Mouse (Mus musculus) heart, embryonic 16.5 days (tissue): ENCODE measurements around the gene Celsr1. TPM values are rescaled to one million over a fixed set of nuclear protein-coding genes. Genes with fewer than 3 reads are reported as not detected.

Experiments used
- ATAC-seq: fragments of 200-750 bp; cut with Nextera tagmentation; replicated peaks from 2 replicates; pipeline ENCODE4 v1.8.0; 2017; ENCODE audit warnings: moderate number of reproducible peaks; ENCODE audit not compliant: insufficient read depth, low FRiP score; ENCODE audit errors: extremely low read depth
- H3K27ac ChIP-seq: fragments of 300-500 bp; sonication (generic); 2 replicates; pipeline ENCODE4 v1.5.1; 2014; ENCODE audit warnings: mild to moderate bottlenecking, low read length, control low read depth, moderate library complexity
- H3K27me3 ChIP-seq: fragments of 300-500 bp; sonication (generic); 2 replicates; pipeline ENCODE4 v1.6.1; 2014; ENCODE audit warnings: low read length, mixed read lengths; ENCODE audit not compliant: control insufficient read depth, insufficient read depth
- H3K36me3 ChIP-seq: fragments of 300-500 bp; sonication (generic); 2 replicates; pipeline ENCODE4 v1.6.1; 2014; ENCODE audit not compliant: control insufficient read depth, insufficient read depth
- H3K4me1 ChIP-seq: fragments of 300-500 bp; sonication (generic); 2 replicates; pipeline ENCODE4 v1.6.1; 2014; ENCODE audit warnings: low read length, mixed read lengths; ENCODE audit not compliant: control insufficient read depth, insufficient read depth
- H3K4me2 ChIP-seq: fragments of 300-500 bp; sonication (generic); 2 replicates; pipeline ENCODE4 v1.6.1; 2014; ENCODE audit warnings: low read depth, mild to moderate bottlenecking, control low read depth, low read length
- H3K4me3 ChIP-seq: fragments of 300-500 bp; sonication (generic); 2 replicates; pipeline ENCODE4 v1.5.1; 2014; ENCODE audit warnings: mild to moderate bottlenecking, control low read depth, low read length
- H3K9ac ChIP-seq: fragments of 300-500 bp; sonication (generic); 2 replicates; pipeline ENCODE4 v1.6.1; 2014; ENCODE audit warnings: low read length, control low read depth
- H3K9me3 ChIP-seq: fragments of 300-500 bp; sonication (generic); replicated peaks from 2 replicates; pipeline ENCODE4 v1.6.1; 2016; ENCODE audit warnings: low read length; ENCODE audit not compliant: control insufficient read depth
- WGBS: fragments of 180-500 bp; shearing (Covaris S2); extraction: QIAGEN DNeasy Blood & Tissue Kit; methylation state at CpG from one replicate; pipeline ENCODE4 v1.1.7; 2014; 5-methylcytosine and 5-hydroxymethylcytosine counted together
- polyA plus RNA-seq: library from polyadenylated mRNA; unstranded; fragments of >200 nt; fragmentation: Nextera tagmentation; extraction: Ambion mirVana; gene quantifications from 2 replicates; pipeline ENCODE4 v1.2.1, GENCODE M21; 2015

Gene Celsr1
- polyA plus RNA-seq, 1 experiment from 2014 or later: 1.7 TPM

- Histone ChIP-seq H3K4me2 (no peak overlapping the region), H3K27me3 (no peaks in the 10 kb centered on the region), H3K9me3 (peaks cover 5% of the 10 kb centered on the region), H3K4me3 (no peak overlapping the region), H3K27ac (no peak overlapping the region), H3K4me1 (peaks cover 24% of the 10 kb centered on the region), H3K36me3 (0 out of 2 replicates have a peak, but pooled peaks cover 5% of the 10 kb centered on the region), H3K9ac (no peak overlapping the region)
- ATAC-seq: no peak
- WGBS: 79% methylated on average over 7 of the region's 7 CpGs
These were observed 18.6 kb downstream of the Celsr1 start for GRCm38 (mm10) chr15:86015026-86015425.

GRCm38 (mm10) chr15:86013656-86014055 is 19.9 kb downstream of the Celsr1 start:
- no peaks in the 10 kb centered on the region for H3K27me3 ChIP-seq
- 50% methylated on average over 10 of the region's 10 CpGs for WGBS
- no peaks in the 10 kb centered on the region for H3K36me3 ChIP-seq
- H3K4me2 ChIP-seq: no peak overlapping the region
- H3K9me3 ChIP-seq: no peaks in the 10 kb centered on the region
- H3K4me3 ChIP-seq: no peak overlapping the region
- H3K27ac ChIP-seq: no peak overlapping the region
- peaks cover 24% of the 10 kb centered on the region for H3K4me1 ChIP-seq
- no peak overlapping the region for H3K9ac ChIP-seq
- ATAC-seq: no peak

GRCm38 (mm10) chr15:86013130-86013529 is 20.4 kb downstream of the Celsr1 start:
- Histone ChIP-seq H3K4me3 (no peak overlapping the region), H3K27ac (no peak overlapping the region), H3K4me1 (peaks cover 25% of the 10 kb centered on the region), H3K4me2 (no peak overlapping the region), H3K36me3 (no peaks in the 10 kb centered on the region), H3K9ac (no peak overlapping the region), H3K9me3 (no peaks in the 10 kb centered on the region), H3K27me3 (no peaks in the 10 kb centered on the region)
- ATAC-seq: no peak
- WGBS: 60% methylated on average over 2 of the region's 2 CpGs

GRCm38 (mm10) chr15:86007690-86008121 is 25.9 kb downstream of the Celsr1 start:
- WGBS: 8% methylated on average over 6 of the region's 6 CpGs

GRCm38 (mm10) chr15:86005691-86006525 is 27.7 kb downstream of the Celsr1 start:
- 25% methylated on average over 11 of the region's 11 CpGs for WGBS
- H3K9ac ChIP-seq: 0 out of 2 replicates have a peak overlapping the region, but pooled peaks have one; percentile 13
- H3K9me3 ChIP-seq: no peaks in the 10 kb centered on the region
- no peaks in the 10 kb centered on the region for H3K27me3 ChIP-seq
- no peak overlapping the region for H3K4me3 ChIP-seq
- peaks cover 38% of the 10 kb centered on the region for H3K4me1 ChIP-seq
- peak overlapping the region; percentile 5; the same call in 1 of the 2 replicates for H3K4me2 ChIP-seq
- ATAC-seq: peak; percentile 64; the same call in 1 of the 2 replicates
- H3K27ac ChIP-seq: peak overlapping the region; percentile 87
- no peaks in the 10 kb centered on the region for H3K36me3 ChIP-seq

More at GRCm38 (mm10) chr15:86007690-86008121, 25.9 kb downstream of the Celsr1 start:
- H3K9me3 ChIP-seq: no peaks in the 10 kb centered on the region
- peak; percentile 54 for ATAC-seq
- no peaks in the 10 kb centered on the region for H3K36me3 ChIP-seq
- peak overlapping the region; percentile 53 for H3K4me2 ChIP-seq
- H3K4me3 ChIP-seq: no peak overlapping the region
- H3K4me1 ChIP-seq: peaks cover 31% of the 10 kb centered on the region
- peak overlapping the region; percentile 27; the same call in 1 of the 2 replicates for H3K9ac ChIP-seq
- peak overlapping the region; percentile 51 for H3K27ac ChIP-seq
- H3K27me3 ChIP-seq: no peaks in the 10 kb centered on the region

GRCm38 (mm10) chr15:86004048-86004447 is 29.5 kb downstream of the Celsr1 start:
- H3K9me3 ChIP-seq: no peaks in the 10 kb centered on the region
- 83% methylated on average over 3 of the region's 3 CpGs for WGBS
- H3K4me2 ChIP-seq: no peak overlapping the region
- no peak overlapping the region for H3K9ac ChIP-seq
- 0 out of 2 replicates have a peak overlapping the region, but pooled peaks have one; percentile 32 for H3K27ac ChIP-seq
- no peak overlapping the region for H3K4me3 ChIP-seq
- H3K4me1 ChIP-seq: peaks cover 45% of the 10 kb centered on the region
- ATAC-seq: no peak
- no peaks in the 10 kb centered on the region for H3K36me3 ChIP-seq
- H3K27me3 ChIP-seq: no peaks in the 10 kb centered on the region

- ATAC-seq: 0 out of 2 replicates have a peak, but pooled peaks have one; percentile 56
- 59% methylated on average over 5 of the region's 5 CpGs for WGBS
- Histone ChIP-seq H3K4me2 (no peak overlapping the region), H3K4me1 (peaks cover 28% of the 10 kb centered on the region), H3K36me3 (no peaks in the 10 kb centered on the region), H3K27ac (peak overlapping the region; percentile 45), H3K9me3 (no peaks in the 10 kb centered on the region), H3K9ac (no peak overlapping the region), H3K27me3 (no peaks in the 10 kb centered on the region), H3K4me3 (no peak overlapping the region)
These were observed 32.8 kb downstream of the Celsr1 start for GRCm38 (mm10) chr15:86000706-86001292.

- no peak for ATAC-seq
- H3K36me3 ChIP-seq: no peaks in the 10 kb centered on the region
- H3K27me3 ChIP-seq: no peaks in the 10 kb centered on the region
- H3K4me2 ChIP-seq: no peak overlapping the region
- WGBS: 80% methylated on average over 4 of the region's 4 CpGs
- H3K9me3 ChIP-seq: no peaks in the 10 kb centered on the region
- H3K4me3 ChIP-seq: no peak overlapping the region
- H3K27ac ChIP-seq: no peak overlapping the region
- no peak overlapping the region for H3K9ac ChIP-seq
- H3K4me1 ChIP-seq: peaks cover 23% of the 10 kb centered on the region
These were observed 34.9 kb downstream of the Celsr1 start for GRCm38 (mm10) chr15:85998525-85999230.
